Mouse (Mus musculus) CH12.LX (cell line): ENCODE measurements around the gene Dbil5. TPM values are rescaled to one million over a fixed set of nuclear protein-coding genes. Genes with fewer than 3 reads are reported as not detected.

ENCODE experiments used
- DNase-seq: peaks from one replicate; pipeline ENCODE4 v3.0.0-alpha.2; 2013; ENCODE audit errors: extremely low read depth
- H3K27ac ChIP-seq: 2 replicates; pipeline ENCODE4 v1.5.1; 2012; ENCODE audit warnings: low read depth, mild to moderate bottlenecking, control low read depth, moderate library complexity; ENCODE audit not compliant: insufficient read depth
- H3K27me3 ChIP-seq: replicated peaks from 2 replicates; pipeline ENCODE3; 2012; ENCODE audit warnings: inconsistent platforms
- H3K36me3 ChIP-seq, 2 experiments: replicated peaks in 1 of 2; 2 replicates each; pipeline versions ENCODE3 to v1.6.1; 2012; ENCODE audit warnings: inconsistent platforms in 1 of 2, low read length in 1 of 2, mild to moderate bottlenecking in 1 of 2, mixed read lengths in 1 of 2, moderate library complexity in 1 of 2; ENCODE audit not compliant: control insufficient read depth in 1 of 2, insufficient read depth in 1 of 2
- H3K4me1 ChIP-seq, 2 experiments: 2 replicates each; pipeline ENCODE4 v1.6.1; 2012; ENCODE audit warnings: inconsistent platforms in 1 of 2, moderate library complexity in 1 of 2; ENCODE audit not compliant: insufficient read depth in 2 of 2, control insufficient read depth in 1 of 2
- H3K4me2 ChIP-seq: 2 replicates; pipeline ENCODE4 v1.6.1; 2012; ENCODE audit warnings: low read depth, mild to moderate bottlenecking, control low read depth; ENCODE audit not compliant: poor library complexity, insufficient read depth, severe bottlenecking
- H3K4me3 ChIP-seq, 3 experiments: fragments of 150-350 bp in 1 of 3; sonication (generic) in 1 of 3; replicated peaks in 1 of 3; 2 replicates each; pipeline versions ENCODE3 to v1.5.1; 2011 to 2012; ENCODE audit warnings: low read depth in 2 of 3, low read length in 2 of 3, mild to moderate bottlenecking in 2 of 3, moderate library complexity in 2 of 3, control low read depth in 1 of 3, improper control_type of control experiment in 1 of 3, inconsistent platforms in 1 of 3, mixed read lengths in 1 of 3; ENCODE audit not compliant: poor library complexity in 1 of 3
- H3K79me2 ChIP-seq: replicated peaks from 2 replicates; pipeline ENCODE4 v1.6.1; 2012; ENCODE audit warnings: mild to moderate bottlenecking, moderate library complexity; ENCODE audit not compliant: control insufficient read depth, poor library complexity, insufficient read depth, severe bottlenecking; ENCODE audit errors: extremely low read depth
- H3K9ac ChIP-seq: 2 replicates; pipeline ENCODE4 v1.6.1; 2012; ENCODE audit warnings: low read depth, mild to moderate bottlenecking, control low read depth, moderate library complexity; ENCODE audit not compliant: insufficient read depth
- H3K9me3 ChIP-seq: replicated peaks from 2 replicates; pipeline ENCODE3; 2012; ENCODE audit warnings: low read length, inconsistent platforms, mixed read lengths
- CHD1 ChIP-seq: IDR thresholded peaks from 2 replicates; pipeline ENCODE4 v1.6.1; 2012; ENCODE audit warnings: low read depth, low read length, improper control_type of control experiment, inconsistent platforms
- CHD2 ChIP-seq: IDR thresholded peaks from 2 replicates; pipeline ENCODE4 v1.6.1; 2011; ENCODE audit warnings: low read length, improper control_type of control experiment
- E2F4 ChIP-seq: IDR thresholded peaks from 2 replicates; pipeline ENCODE4 v1.6.1; 2011; ENCODE audit warnings: low read depth, low read length, improper control_type of control experiment; ENCODE audit not compliant: insufficient replicate concordance
- ELF1 ChIP-seq: IDR thresholded peaks from 2 replicates; pipeline ENCODE4 v1.6.1; 2014; ENCODE audit warnings: low read depth, mild to moderate bottlenecking, inconsistent platforms, low read length, improper control_type of control experiment
- EP300 ChIP-seq: IDR thresholded peaks from 2 replicates; pipeline ENCODE4 v1.6.1; 2011; ENCODE audit warnings: low read length, improper control_type of control experiment
- GABPA ChIP-seq: IDR thresholded peaks from 2 replicates; pipeline ENCODE4 v1.6.1; 2012; ENCODE audit warnings: low read depth, low read length, improper control_type of control experiment, inconsistent platforms; ENCODE audit not compliant: insufficient replicate concordance
- IRF4 ChIP-seq: IDR thresholded peaks from 2 replicates; pipeline ENCODE4 v1.6.1; 2014; ENCODE audit warnings: low read depth, mild to moderate bottlenecking, inconsistent platforms, low read length, improper control_type of control experiment
- JUN ChIP-seq: IDR thresholded peaks from 2 replicates; pipeline ENCODE4 v1.6.1; 2011; ENCODE audit warnings: low read depth, mild to moderate bottlenecking, low read length, improper control_type of control experiment, moderate library complexity; ENCODE audit not compliant: insufficient read depth
- JUND ChIP-seq: conservative IDR thresholded peaks from 2 replicates; pipeline ENCODE4 v1.6.1; 2011; ENCODE audit warnings: low read depth, low read length, improper control_type of control experiment
- KAT2A ChIP-seq: IDR thresholded peaks from 2 replicates; pipeline ENCODE4 v1.6.1; 2012; ENCODE audit warnings: low read length, improper control_type of control experiment, inconsistent platforms; ENCODE audit not compliant: insufficient replicate concordance
- MAZ ChIP-seq: IDR thresholded peaks from 2 replicates; pipeline ENCODE4 v1.6.1; 2012; ENCODE audit warnings: low read depth, mild to moderate bottlenecking, inconsistent platforms, low read length, improper control_type of control experiment, moderate library complexity
- MEF2A ChIP-seq: IDR thresholded peaks from 2 replicates; pipeline ENCODE4 v1.6.1; 2014; ENCODE audit warnings: low read depth, mild to moderate bottlenecking, inconsistent platforms, low read length, improper control_type of control experiment, borderline replicate concordance
- MXI1 ChIP-seq: IDR thresholded peaks from 2 replicates; pipeline ENCODE4 v1.6.1; 2011; ENCODE audit warnings: mild to moderate bottlenecking, low read depth, low read length, improper control_type of control experiment
- MYC ChIP-seq: IDR thresholded peaks from 2 replicates; pipeline ENCODE4 v1.6.1; 2011; ENCODE audit warnings: low read depth, mild to moderate bottlenecking, improper control_type of control experiment, low read length
- NELFE ChIP-seq: IDR thresholded peaks from 2 replicates; pipeline ENCODE4 v1.6.1; 2011; ENCODE audit warnings: low read depth, low read length, improper control_type of control experiment
- NRF1 ChIP-seq: IDR thresholded peaks from 2 replicates; pipeline ENCODE4 v1.6.1; 2014; ENCODE audit warnings: low read depth, mild to moderate bottlenecking, inconsistent platforms, low read length, improper control_type of control experiment, moderate library complexity
- PAX5 ChIP-seq: IDR thresholded peaks from 2 replicates; pipeline ENCODE4 v1.6.1; 2012; ENCODE audit warnings: low read length, inconsistent platforms, mixed read lengths
- POLR2AphosphoS2 ChIP-seq: IDR thresholded peaks from 2 replicates; pipeline ENCODE4 v1.6.1; 2011; ENCODE audit warnings: low read depth, low read length, improper control_type of control experiment
- RAD21 ChIP-seq: IDR thresholded peaks from 2 replicates; pipeline ENCODE4 v1.6.1; 2011; ENCODE audit warnings: low read depth, mild to moderate bottlenecking, low read length, improper control_type of control experiment, moderate library complexity
- RCOR1 ChIP-seq: conservative IDR thresholded peaks from 2 replicates; pipeline ENCODE4 v1.6.1; 2012; ENCODE audit warnings: low read depth, mild to moderate bottlenecking, inconsistent platforms, low read length, improper control_type of control experiment
- SIN3A ChIP-seq: IDR thresholded peaks from 2 replicates; pipeline ENCODE4 v1.6.1; 2012; ENCODE audit warnings: low read length, improper control_type of control experiment, inconsistent platforms
- TBP ChIP-seq: conservative IDR thresholded peaks from 2 replicates; pipeline ENCODE4 v1.6.1; 2011; ENCODE audit warnings: low read depth, low read length, improper control_type of control experiment
- TCF12 ChIP-seq: IDR thresholded peaks from 2 replicates; pipeline ENCODE4 v1.6.1; 2014; ENCODE audit warnings: low read depth, mild to moderate bottlenecking, inconsistent platforms, low read length, improper control_type of control experiment
- USF1 ChIP-seq: IDR thresholded peaks from 2 replicates; pipeline ENCODE4 v1.6.1; 2014; ENCODE audit warnings: low read depth, mild to moderate bottlenecking, inconsistent platforms, low read length, improper control_type of control experiment
- ZC3H11A ChIP-seq: IDR thresholded peaks from 2 replicates; pipeline ENCODE4 v1.6.1; 2012; ENCODE audit warnings: low read depth, mild to moderate bottlenecking, inconsistent platforms, low read length, improper control_type of control experiment
- ZMIZ1 ChIP-seq: IDR thresholded peaks from 2 replicates; pipeline ENCODE4 v1.6.1; 2012; ENCODE audit warnings: low read depth, mild to moderate bottlenecking, inconsistent platforms, low read length, improper control_type of control experiment
- ZNF384 ChIP-seq: IDR thresholded peaks from 2 replicates; pipeline ENCODE4 v1.6.1; 2012; ENCODE audit warnings: low read depth, low read length, improper control_type of control experiment, inconsistent platforms
- dilution Hi-C: fragments of 300-500 bp; cut with MboI; formaldehyde crosslinking; loops from 2 replicates; pipeline ENCODE4 v1.14.3; 2020; ENCODE audit warnings: low sequenced_read_pairs; ENCODE audit not compliant: extremely low pct_unique_long_range_greater_than_20kb, extremely low pct_ligation_motif_present
- in situ Hi-C: fragments of 300-500 bp; cut with MboI; formaldehyde crosslinking; loops from 3 replicates; pipeline ENCODE4 v1.14.3; 2019; ENCODE audit warnings: low sequenced_read_pairs, low pct_ligation_motif_present, low pct_unique_long_range_greater_than_20kb, mixed read lengths
- polyA plus RNA-seq: library from polyadenylated mRNA; unstranded; fragments of >175 nt; gene quantifications from 2 replicates; pipeline ENCODE4 v1.2.1, GENCODE M21; 2012; ENCODE audit warnings: low read depth; ENCODE audit not compliant: insufficient read length
- total RNA-seq, 2 experiments: library from RNA; depleted of rRNA; stranded (reverse); fragments of 300-350 nt in 1 of 2; fragments of >200 nt in 1 of 2; gene quantifications; 2 replicates each; pipeline ENCODE4 v1.2.3; 2012 to 2014

Dbil5 gene
- total and polyA plus RNA-seq, 3 experiments, result 1.4 to 1.6 TPM; not detected in 1

GRCm38 (mm10) chr11:76239750-76240149, 22.3 kb downstream of the Dbil5 start:
- dilution Hi-C loops, result no loop called here
- H3K9ac ChIP-seq, result no peak overlapping the region

GRCm38 (mm10) chr11:76242901-76243810, 25.7 kb downstream of the Dbil5 start, which contains the start of the genes Mrm3 and Glod4:
Mrm3 (plus strand) TSS chr11:76243715.
Glod4 (minus strand) TSS chr11:76243725.
- no peak within 1 kb of the TSS for H3K27ac ChIP-seq
- peak within 1 kb of the TSS; percentile 61 to 91 (median 70) for H3K4me3 ChIP-seq
- peak within 1 kb of the TSS; percentile 70 for H3K9ac ChIP-seq
- peak within 1 kb of the TSS; percentile 92 for H3K4me2 ChIP-seq
- peaks cover 17 to 61% of the 10 kb centered on the region in 2 experiments for H3K36me3 ChIP-seq
- no peaks in the 10 kb centered on the region for H3K9me3 ChIP-seq
- H3K27me3 ChIP-seq, result no peaks in the 10 kb centered on the region
- H3K79me2 ChIP-seq, result peaks cover 18% of the 10 kb centered on the region
- in situ Hi-C loops, result no loop called here
- peak; percentile 90 for DNase-seq
- dilution Hi-C loops, result no loop called here
- peaks cover 4 to 41% of the 10 kb centered on the region in 2 experiments for H3K4me1 ChIP-seq
- TF ChIP-seq MXI1 (peak; percentile 99), ELF1 (peak; percentile 90), CHD2 (no peak), RAD21 (no peak), POLR2AphosphoS2 (peak; percentile 75; the same call in 1 of the 2 replicates), PAX5 (no peak), ZC3H11A (no peak), JUND (0 out of 2 replicates have a peak, but pooled peaks have one; percentile 17), EP300 (no peak), IRF4 (peak; percentile 82), MYC (peak; percentile 93; the same call in 1 of the 2 replicates), TCF12 (peak; percentile 98), MEF2A (peak; percentile 80; the same call in 1 of the 2 replicates), GABPA (peak; percentile 31; the same call in 1 of the 2 replicates), ZMIZ1 (peak; percentile 84), USF1 (peak; percentile 3; the same call in 1 of the 2 replicates), NRF1 (peak; percentile 69), SIN3A (peak; percentile 98), JUN (peak; percentile 28; the same call in 1 of the 2 replicates), KAT2A (peak; percentile 81; the same call in 1 of the 2 replicates), TBP (peak; percentile 67; the same call in 1 of the 2 replicates), CHD1 (no peak), E2F4 (peak; percentile 82; the same call in 1 of the 2 replicates), RCOR1 (0 out of 2 replicates have a peak, but pooled peaks have one; percentile 48), ZNF384 (no peak), MAZ (peak; percentile 67; the same call in 1 of the 2 replicates), NELFE (peak; percentile 94; the same call in 1 of the 2 replicates)

More at GRCm38 (mm10) chr11:76239750-76240149, 22.3 kb downstream of the Dbil5 start:
- Histone ChIP-seq H3K27ac (no peak overlapping the region), H3K4me1 (peaks cover 3 to 37% of the 10 kb centered on the region in 2 experiments), H3K9me3 (no peaks in the 10 kb centered on the region), H3K79me2 (peaks cover 9% of the 10 kb centered on the region), H3K4me3 (no peak overlapping the region), H3K27me3 (no peaks in the 10 kb centered on the region), H3K4me2 (no peak overlapping the region), H3K36me3 (peaks cover 25 to 58% of the 10 kb centered on the region in 2 experiments)
- DNase-seq, result no peak
- TF ChIP-seq POLR2AphosphoS2 (no peak), JUN (peak; percentile 76), TCF12 (no peak), EP300 (peak; percentile 70)
- in situ Hi-C loops, result no loop called here
